Mouse (Mus musculus): ENCODE measurements around the gene Arl10. TPM values are rescaled to one million over a fixed set of nuclear protein-coding genes. Genes with fewer than 3 reads are reported as not detected.
"Not testable (repeated sequence)": the region's sequence is repeated elsewhere in the genome, so short reads cannot be mapped to it uniquely, and the experiment has no call there.

Arl10 gene
- polyA plus RNA-seq, 1 experiment from 2014 or later, result 16.8 TPM

GRCm38 (mm10) chr13:54604221-54604620 is 29.4 kb downstream of the Arl10 start:
- Histone ChIP-seq H3K9me3 (ENCODE audit: control insufficient read depth, low read length) (no peaks in the 10 kb centered on the region), H3K27ac (ENCODE audit: low read depth, low read length) (no peak overlapping the region), H3K27me3 (replicated peaks; ENCODE audit: control insufficient read depth, insufficient read depth, low read length) (no peaks in the 10 kb centered on the region), H3K4me3 (ENCODE audit: low read depth, low read length) (no peak overlapping the region), H3K36me3 (ENCODE audit: control insufficient read depth, insufficient read depth, low read length) (0 out of 2 replicates have a peak, but pooled peaks cover 2% of the 10 kb centered on the region), H3K9ac (ENCODE audit: low read depth, low read length) (no peak overlapping the region), H3K4me2 (no peak overlapping the region), H3K4me1 (replicated peaks; ENCODE audit: control insufficient read depth, insufficient read depth, low read length) (peaks cover 18% of the 10 kb centered on the region)
- DNase-seq (ENCODE audit: low spot score) (no peak), ATAC-seq (replicated peaks; ENCODE audit: low FRiP score) (no peak)
- 71% methylated on average over 4 of the region's 4 CpGs for WGBS

GRCm38 (mm10) chr13:54605426-54605825 is 30.6 kb downstream of the Arl10 start:
- Histone ChIP-seq H3K27me3 (replicated peaks; ENCODE audit: control insufficient read depth, insufficient read depth, low read length) (no peaks in the 10 kb centered on the region), H3K36me3 (ENCODE audit: control insufficient read depth, insufficient read depth, low read length) (no peaks in the 10 kb centered on the region), H3K4me2 (no peak overlapping the region), H3K9ac (ENCODE audit: low read depth, low read length) (no peak overlapping the region), H3K4me1 (replicated peaks; ENCODE audit: control insufficient read depth, insufficient read depth, low read length) (peaks cover 25% of the 10 kb centered on the region), H3K4me3 (ENCODE audit: low read depth, low read length) (no peak overlapping the region), H3K27ac (ENCODE audit: low read depth, low read length) (no peak overlapping the region), H3K9me3 (ENCODE audit: control insufficient read depth, low read length) (no peaks in the 10 kb centered on the region)
- no peak for ATAC-seq (replicated peaks; ENCODE audit: low FRiP score)
- no peak for DNase-seq (ENCODE audit: low spot score)
- 78% methylated on average over 5 of the region's 5 CpGs for WGBS

DNA sequence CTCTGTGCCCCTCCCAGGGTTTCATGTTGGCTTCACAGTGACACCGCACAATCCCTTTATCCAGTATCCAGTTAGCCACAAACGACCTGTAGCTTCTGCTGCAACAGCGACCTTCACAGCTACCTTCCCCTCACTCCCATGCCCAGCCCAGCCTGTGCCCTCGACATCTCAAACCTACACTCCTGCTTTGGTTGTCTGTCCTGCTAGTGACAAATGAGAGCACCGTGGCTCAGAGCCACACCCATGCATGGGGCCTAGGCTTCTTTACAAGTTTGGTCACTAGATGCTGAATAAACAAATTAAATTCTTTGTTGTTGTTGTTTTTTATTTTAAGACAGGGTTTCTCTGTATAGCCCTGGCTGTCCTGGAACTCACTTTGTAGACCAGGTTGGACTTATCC is 32.4 kb downstream of the Arl10 start:
- ATAC-seq (replicated peaks; ENCODE audit: low FRiP score), result peak; percentile 48; the same call in 1 of the 2 replicates
- no peak for DNase-seq (ENCODE audit: low spot score)
- WGBS, result 52% methylated on average over 5 of the region's 5 CpGs
- Histone ChIP-seq H3K4me2 (peak overlapping the region; percentile 22), H3K4me3 (ENCODE audit: low read depth, low read length) (no peak overlapping the region), H3K9ac (ENCODE audit: low read depth, low read length) (peak overlapping the region; percentile 25; the same call in 1 of the 2 replicates), H3K4me1 (replicated peaks; ENCODE audit: control insufficient read depth, insufficient read depth, low read length) (peaks cover 26% of the 10 kb centered on the region), H3K27me3 (replicated peaks; ENCODE audit: control insufficient read depth, insufficient read depth, low read length) (no peaks in the 10 kb centered on the region), H3K36me3 (ENCODE audit: control insufficient read depth, insufficient read depth, low read length) (no peaks in the 10 kb centered on the region), H3K27ac (ENCODE audit: low read depth, low read length) (no peak overlapping the region), H3K9me3 (ENCODE audit: control insufficient read depth, low read length) (no peaks in the 10 kb centered on the region)

DNA sequence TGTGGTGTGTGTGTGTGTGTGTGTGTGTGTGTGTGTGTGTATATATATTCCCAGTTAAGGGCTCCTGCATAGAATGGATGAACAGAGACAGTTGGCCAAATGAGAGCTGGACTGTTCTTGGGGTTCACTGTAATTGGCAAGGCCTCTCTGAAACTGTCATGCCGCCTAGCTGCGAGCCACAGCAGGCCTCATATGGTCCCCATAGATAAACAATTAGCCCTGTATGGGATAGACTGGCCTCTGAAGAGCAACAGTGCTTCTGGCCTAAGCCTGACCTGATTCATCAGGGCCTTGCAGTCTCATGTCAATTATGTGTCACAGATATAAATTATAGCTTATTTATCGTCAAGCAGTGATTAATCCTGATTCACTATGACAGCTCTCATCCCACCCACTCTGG is 33.2 kb downstream of the Arl10 start:
- Histone ChIP-seq H3K9me3 (ENCODE audit: control insufficient read depth, low read length) (no peaks in the 10 kb centered on the region), H3K36me3 (ENCODE audit: control insufficient read depth, insufficient read depth, low read length) (no peaks in the 10 kb centered on the region), H3K4me2 (peak overlapping the region; percentile 11; the same call in 1 of the 2 replicates), H3K4me3 (ENCODE audit: low read depth, low read length) (no peak overlapping the region), H3K4me1 (replicated peaks; ENCODE audit: control insufficient read depth, insufficient read depth, low read length) (peaks cover 26% of the 10 kb centered on the region), H3K27me3 (replicated peaks; ENCODE audit: control insufficient read depth, insufficient read depth, low read length) (no peaks in the 10 kb centered on the region), H3K9ac (ENCODE audit: low read depth, low read length) (no peak overlapping the region), H3K27ac (ENCODE audit: low read depth, low read length) (no peak overlapping the region)
- 76% methylated on average over 3 of the region's 3 CpGs for WGBS
- ATAC-seq (replicated peaks; ENCODE audit: low FRiP score), result peak; percentile 81
- DNase-seq (ENCODE audit: low spot score), result no peak

- no peak overlapping the region for H3K4me3 ChIP-seq (ENCODE audit: low read depth, low read length)
- DNase-seq (ENCODE audit: low spot score) (no peak), ATAC-seq (replicated peaks; ENCODE audit: low FRiP score) (no peak)
- H3K4me1 ChIP-seq (replicated peaks; ENCODE audit: control insufficient read depth, insufficient read depth, low read length), result peaks cover 26% of the 10 kb centered on the region
- H3K36me3 ChIP-seq (ENCODE audit: control insufficient read depth, insufficient read depth, low read length), result no peaks in the 10 kb centered on the region
- H3K9ac ChIP-seq (ENCODE audit: low read depth, low read length), result no peak overlapping the region
- peak overlapping the region; percentile 41; the same call in 1 of the 2 replicates for H3K4me2 ChIP-seq
- WGBS, result 59% methylated on average over 8 of the region's 8 CpGs
- no peaks in the 10 kb centered on the region for H3K9me3 ChIP-seq (ENCODE audit: control insufficient read depth, low read length)
- H3K27me3 ChIP-seq (replicated peaks; ENCODE audit: control insufficient read depth, insufficient read depth, low read length), result no peaks in the 10 kb centered on the region
- H3K27ac ChIP-seq (ENCODE audit: low read depth, low read length), result peak overlapping the region; percentile 16; the same call in 1 of the 2 replicates
Observed at GRCm38 (mm10) chr13:54608666-54609065, 33.9 kb downstream of the Arl10 start.

DNA sequence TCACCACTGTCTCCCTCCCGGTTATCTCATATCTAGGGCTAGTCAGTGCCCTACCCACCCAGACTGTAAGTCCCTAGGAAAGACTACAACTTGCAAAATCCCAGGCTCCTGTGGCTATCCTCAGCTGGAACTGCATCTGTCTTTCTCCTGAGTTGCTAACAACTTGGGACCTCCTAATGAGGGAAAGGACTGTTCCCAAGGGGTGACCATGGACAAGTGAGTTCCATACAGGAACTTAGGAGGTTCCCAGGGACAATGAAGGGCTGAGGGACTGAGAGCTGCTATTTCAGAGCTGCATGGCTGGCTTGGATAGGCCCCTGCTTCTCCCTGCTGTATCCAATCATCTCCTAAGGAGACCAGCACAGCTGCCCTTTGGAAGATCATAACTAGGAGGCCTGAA is 34.5 kb downstream of the Arl10 start:
- WGBS, result 17% methylated on average over 1 of the region's 1 CpGs
- no peak overlapping the region for H3K9ac ChIP-seq (ENCODE audit: low read depth, low read length)
- no peaks in the 10 kb centered on the region for H3K9me3 ChIP-seq (ENCODE audit: control insufficient read depth, low read length)
- no peaks in the 10 kb centered on the region for H3K27me3 ChIP-seq (replicated peaks; ENCODE audit: control insufficient read depth, insufficient read depth, low read length)
- H3K27ac ChIP-seq (ENCODE audit: low read depth, low read length), result peak overlapping the region; percentile 16; the same call in 1 of the 2 replicates
- DNase-seq (ENCODE audit: low spot score) (no peak), ATAC-seq (replicated peaks; ENCODE audit: low FRiP score) (no peak)
- H3K36me3 ChIP-seq (ENCODE audit: control insufficient read depth, insufficient read depth, low read length), result no peaks in the 10 kb centered on the region
- no peak overlapping the region; the same call in 1 of the 2 replicates for H3K4me3 ChIP-seq (ENCODE audit: low read depth, low read length)
- H3K4me2 ChIP-seq, result peak overlapping the region; percentile 41
- H3K4me1 ChIP-seq (replicated peaks; ENCODE audit: control insufficient read depth, insufficient read depth, low read length), result peaks cover 26% of the 10 kb centered on the region

DNA sequence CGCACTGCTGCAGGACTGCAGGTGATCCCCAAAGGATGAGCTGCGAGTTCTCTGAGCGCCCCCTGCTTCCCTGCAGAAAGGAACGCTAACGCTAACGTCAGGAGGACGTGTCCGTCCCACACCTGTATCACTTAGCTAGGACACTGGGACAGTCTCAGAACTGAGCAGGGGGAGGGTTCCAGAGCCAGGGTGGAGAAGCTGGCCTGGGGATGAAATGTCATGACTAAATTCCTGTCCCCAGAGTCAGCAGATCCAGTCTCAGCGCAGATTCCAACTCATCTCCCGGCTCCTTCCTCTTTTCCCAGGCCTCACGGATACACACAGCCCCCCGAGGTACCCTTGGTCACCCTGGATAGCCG is 35.8 kb downstream of the Arl10 start:
- Histone ChIP-seq H3K27me3 (replicated peaks; ENCODE audit: control insufficient read depth, insufficient read depth, low read length) (no peaks in the 10 kb centered on the region), H3K4me1 (replicated peaks; ENCODE audit: control insufficient read depth, insufficient read depth, low read length) (peaks cover 26% of the 10 kb centered on the region), H3K36me3 (ENCODE audit: control insufficient read depth, insufficient read depth, low read length) (no peaks in the 10 kb centered on the region), H3K9me3 (ENCODE audit: control insufficient read depth, low read length) (no peaks in the 10 kb centered on the region), H3K9ac (ENCODE audit: low read depth, low read length) (peak overlapping the region; percentile 71), H3K4me2 (peak overlapping the region; percentile 92), H3K4me3 (ENCODE audit: low read depth, low read length) (peak overlapping the region; percentile 69), H3K27ac (ENCODE audit: low read depth, low read length) (no peak overlapping the region)
- DNase-seq (ENCODE audit: low spot score) (no peak), ATAC-seq (replicated peaks; ENCODE audit: low FRiP score) (no peak; the same call in 1 of the 2 replicates)
- 14% methylated on average over 13 of the region's 13 CpGs for WGBS

- Histone ChIP-seq H3K4me1 (replicated peaks; ENCODE audit: control insufficient read depth, insufficient read depth, low read length) (peaks cover 26% of the 10 kb centered on the region), H3K27me3 (replicated peaks; ENCODE audit: control insufficient read depth, insufficient read depth, low read length) (no peaks in the 10 kb centered on the region), H3K4me2 (peak within 1 kb of the TSS; percentile 92), H3K9ac (ENCODE audit: low read depth, low read length) (peak within 1 kb of the TSS; percentile 71), H3K4me3 (ENCODE audit: low read depth, low read length) (peak within 1 kb of the TSS; percentile 69), H3K27ac (ENCODE audit: low read depth, low read length) (peak within 1 kb of the TSS; percentile 16; the same call in 1 of the 2 replicates), H3K36me3 (ENCODE audit: control insufficient read depth, insufficient read depth, low read length) (no peaks in the 10 kb centered on the region), H3K9me3 (ENCODE audit: control insufficient read depth, low read length) (no peaks in the 10 kb centered on the region)
- DNase-seq (ENCODE audit: low spot score) (peak; percentile 85), ATAC-seq (replicated peaks; ENCODE audit: low FRiP score) (peak; percentile 63)
- WGBS, result under 1% methylated on average over 66 of the region's 66 CpGs
Observed at GRCm38 (mm10) chr13:54610972-54611754, 36.3 kb downstream of the Arl10 start, which contains the start of gene Cltb. Gene Cltb, minus strand, starts transcription at chr13:54611344.

- not testable (repeated sequence) for H3K27me3 ChIP-seq (replicated peaks; ENCODE audit: control insufficient read depth, insufficient read depth, low read length); H3K36me3 ChIP-seq (ENCODE audit: control insufficient read depth, insufficient read depth, low read length); H3K9me3 ChIP-seq (ENCODE audit: control insufficient read depth, low read length); ATAC-seq (replicated peaks; ENCODE audit: low FRiP score); H3K9ac ChIP-seq (ENCODE audit: low read depth, low read length); H3K4me3 ChIP-seq (ENCODE audit: low read depth, low read length); DNase-seq (ENCODE audit: low spot score); H3K4me2 ChIP-seq; H3K27ac ChIP-seq (ENCODE audit: low read depth, low read length)
- peaks cover 18% of the 10 kb centered on the region for H3K4me1 ChIP-seq (replicated peaks; ENCODE audit: control insufficient read depth, insufficient read depth, low read length)
- 80% methylated on average over 8 of the region's 8 CpGs for WGBS
Observed at GRCm38 (mm10) chr13:54613141-54613540, 38.3 kb downstream of the Arl10 start.
